Mouse (Mus musculus) lung, adult 2 months (tissue): Measurements from ENCODE around the gene Sspo.

Source experiments
- CTCF ChIP-seq: fragments of 200-500 bp; IDR thresholded peaks from 2 replicates; pipeline ENCODE4 v1.5.1; 2011; ENCODE audit warnings: mild to moderate bottlenecking, low read length, control low read depth; ENCODE audit not compliant: insufficient read depth
- POLR2A ChIP-seq: fragments of 200-500 bp; IDR thresholded peaks from 2 replicates; pipeline ENCODE4 v1.6.1; 2011; ENCODE audit warnings: low read depth, mild to moderate bottlenecking, control low read depth, low read length, borderline replicate concordance; ENCODE audit errors: extremely low read depth

DNA sequence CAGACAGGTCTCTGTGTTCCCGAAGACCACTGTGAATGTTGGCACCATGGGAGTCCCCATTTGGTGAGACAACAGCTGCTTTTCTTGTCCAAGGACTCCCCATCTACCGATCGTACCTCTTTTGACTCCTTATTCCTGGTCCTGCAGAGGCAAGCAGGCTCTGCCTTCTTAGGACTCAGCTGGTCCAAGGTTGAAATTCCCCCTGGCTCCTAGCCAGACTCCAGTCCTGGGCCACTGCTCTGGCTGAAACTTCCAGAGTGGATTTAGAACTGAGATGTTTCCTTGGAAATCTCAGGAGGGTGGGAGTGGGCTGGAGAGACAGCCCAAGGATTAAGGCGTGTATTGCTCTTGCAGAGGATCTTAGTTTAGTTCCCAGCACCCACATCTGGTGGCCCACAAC is 49.5 kb downstream of the Sspo start:
- TF ChIP-seq CTCF, result no peak
- TF ChIP-seq POLR2A, result no peak
